Mouse (Mus musculus) stomach, embryonic 16.5 days (tissue): ENCODE measurements around the gene Lysmd3. TPM values are rescaled to one million over a fixed set of nuclear protein-coding genes. Genes with fewer than 3 reads are reported as not detected.
A peak's percentile ranks its signal among the peaks of the same experiment; 100 is the strongest.
"Not testable (repeated sequence)": the region's sequence is repeated elsewhere in the genome, so short reads cannot be mapped to it uniquely, and the experiment has no call there.

Experiments used
- ATAC-seq: fragments of 200-750 bp; cut with Nextera tagmentation; 2 replicates; pipeline ENCODE4 v1.8.0; 2017; ENCODE audit warnings: moderate number of reproducible peaks, moderate TSS enrichment; ENCODE audit not compliant: insufficient read depth, low FRiP score
- H3K27ac ChIP-seq: fragments of 300-500 bp; sonication (generic); 2 replicates; pipeline ENCODE4 v1.5.1; 2014; ENCODE audit warnings: low read length
- H3K27me3 ChIP-seq: fragments of 300-500 bp; sonication (generic); 2 replicates; pipeline ENCODE4 v1.6.1; 2014; ENCODE audit warnings: low read length, control low read depth, mixed read lengths; ENCODE audit not compliant: control insufficient read depth, insufficient read depth
- H3K36me3 ChIP-seq: fragments of 300-500 bp; sonication (generic); 2 replicates; pipeline ENCODE4 v1.6.1; 2014; ENCODE audit warnings: low read length; ENCODE audit not compliant: control insufficient read depth, insufficient read depth
- H3K4me1 ChIP-seq: fragments of 300-500 bp; sonication (generic); 2 replicates; pipeline ENCODE4 v1.6.1; 2014; ENCODE audit warnings: low read length, control low read depth, mixed read lengths; ENCODE audit not compliant: control insufficient read depth, insufficient read depth
- H3K4me2 ChIP-seq: fragments of 300-500 bp; sonication (generic); 2 replicates; pipeline ENCODE4 v1.6.1; 2014; ENCODE audit warnings: low read depth, low read length, mixed read lengths
- H3K4me3 ChIP-seq: fragments of 300-500 bp; sonication (generic); replicated peaks from 2 replicates; pipeline ENCODE4 v1.5.1; 2014; ENCODE audit warnings: mild to moderate bottlenecking, low read length
- H3K9ac ChIP-seq: fragments of 300-500 bp; sonication (generic); 2 replicates; pipeline ENCODE4 v1.6.1; 2014; ENCODE audit warnings: low read length
- H3K9me3 ChIP-seq: fragments of 300-500 bp; sonication (generic); replicated peaks from 2 replicates; pipeline ENCODE4 v1.6.1; 2016; ENCODE audit warnings: low read length, control low read depth; ENCODE audit not compliant: control insufficient read depth
- WGBS: fragments of 180-500 bp; shearing (Covaris S2); extraction: QIAGEN DNeasy Blood & Tissue Kit; methylation state at CpG from one replicate; pipeline ENCODE4 v1.1.7; 2014; 5-methylcytosine and 5-hydroxymethylcytosine counted together
- polyA plus RNA-seq: library from polyadenylated mRNA; unstranded; fragments of >200 nt; fragmentation: Nextera tagmentation; extraction: Ambion mirVana; gene quantifications from 2 replicates; pipeline ENCODE4 v1.2.1, GENCODE M21; 2015

Lysmd3 gene
- 27.8 and 30.2 TPM in 2 replicates for polyA plus RNA-seq

DNA sequence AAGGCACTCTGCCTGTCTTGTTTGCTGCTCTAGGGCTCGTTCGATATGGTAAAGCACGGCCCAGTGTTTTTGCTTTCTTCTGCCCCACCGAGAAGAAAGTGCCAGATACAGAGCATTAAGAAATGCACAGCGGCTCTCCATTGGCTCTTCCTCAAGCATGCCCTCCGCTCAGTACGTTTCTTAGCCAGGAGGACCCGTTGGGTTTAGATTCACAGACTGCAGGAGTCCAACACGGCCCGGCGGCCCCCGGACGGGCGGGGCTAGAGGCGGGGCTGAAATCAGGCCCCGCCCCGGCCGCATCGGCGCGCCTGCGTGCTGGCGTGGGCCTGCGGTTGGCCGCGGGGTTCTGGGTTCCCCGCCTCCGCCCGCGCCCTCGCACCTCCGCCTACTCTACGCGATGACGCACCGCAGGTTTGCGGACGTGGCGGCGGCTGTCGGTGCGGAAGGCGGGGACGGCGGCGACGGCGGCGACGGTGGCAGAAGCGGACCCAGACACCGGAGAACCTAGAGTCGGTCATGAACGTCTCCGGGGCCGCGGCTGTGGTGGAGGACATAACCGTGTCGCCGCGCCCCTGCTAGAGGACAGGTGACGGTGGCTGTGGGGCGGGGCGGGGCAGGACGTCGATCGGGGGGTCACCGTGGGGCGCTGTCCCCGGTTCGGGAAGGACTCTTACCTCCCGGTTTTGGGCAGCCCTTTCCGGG lies at the start of gene Lysmd3:
Lysmd3 (plus strand) TSS at position 313 of the 702 bp plus-strand sequence.
- ATAC-seq = peak; percentile 100
- peak within 1 kb of the TSS; percentile 94 for H3K27ac ChIP-seq
- peaks cover 3% of the 10 kb centered on the region; the same call in 1 of the 2 replicates for H3K9me3 ChIP-seq
- H3K4me3 ChIP-seq = peak within 1 kb of the TSS; percentile 87
- WGBS = under 1% methylated on average over 72 of the region's 73 CpGs
- H3K4me2 ChIP-seq = peak within 1 kb of the TSS; percentile 87
- H3K9ac ChIP-seq = peak within 1 kb of the TSS; percentile 92
- H3K27me3 ChIP-seq = no peaks in the 10 kb centered on the region
- H3K36me3 ChIP-seq = no peaks in the 10 kb centered on the region
- H3K4me1 ChIP-seq = peaks cover 10% of the 10 kb centered on the region

DNA sequence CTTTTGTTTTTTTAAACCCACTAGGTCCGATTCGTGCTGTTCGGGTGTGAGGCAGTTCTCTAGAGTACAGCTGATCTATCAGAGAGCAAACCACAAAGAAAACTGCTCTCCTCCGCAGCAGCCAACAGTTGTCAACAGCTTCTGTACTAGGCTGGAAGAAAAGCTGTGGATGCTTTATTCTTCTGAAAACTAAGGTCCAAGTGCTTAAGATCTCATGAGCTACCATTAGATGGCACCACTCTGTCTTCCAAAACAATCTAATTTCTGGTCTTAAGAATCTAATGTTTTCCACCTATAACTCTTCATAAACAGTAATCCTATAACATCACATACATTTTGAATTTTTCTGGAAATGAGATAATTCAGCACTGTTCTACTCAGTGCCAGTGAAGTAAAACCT lies 47.1 kb upstream of the Lysmd3 start:
- H3K27ac ChIP-seq = no peak overlapping the region
- H3K4me3 ChIP-seq = no peak overlapping the region
- no peak overlapping the region for H3K4me2 ChIP-seq
- H3K27me3 ChIP-seq = no peaks in the 10 kb centered on the region
- H3K9ac ChIP-seq = no peak overlapping the region
- H3K9me3 ChIP-seq = no peaks in the 10 kb centered on the region
- H3K4me1 ChIP-seq = no peaks in the 10 kb centered on the region
- WGBS = 79% methylated on average over 4 of the region's 4 CpGs
- no peak for ATAC-seq
- H3K36me3 ChIP-seq = no peaks in the 10 kb centered on the region

GRCm38 (mm10) chr13:81627861-81628260 lies 29.6 kb upstream of the Lysmd3 start:
- not testable (repeated sequence) for H3K27me3 ChIP-seq, H3K27ac ChIP-seq, H3K9me3 ChIP-seq, H3K4me3 ChIP-seq, H3K36me3 ChIP-seq, H3K4me1 ChIP-seq, H3K9ac ChIP-seq, ATAC-seq, H3K4me2 ChIP-seq
- 84% methylated on average over 1 of the region's 1 CpGs for WGBS

DNA sequence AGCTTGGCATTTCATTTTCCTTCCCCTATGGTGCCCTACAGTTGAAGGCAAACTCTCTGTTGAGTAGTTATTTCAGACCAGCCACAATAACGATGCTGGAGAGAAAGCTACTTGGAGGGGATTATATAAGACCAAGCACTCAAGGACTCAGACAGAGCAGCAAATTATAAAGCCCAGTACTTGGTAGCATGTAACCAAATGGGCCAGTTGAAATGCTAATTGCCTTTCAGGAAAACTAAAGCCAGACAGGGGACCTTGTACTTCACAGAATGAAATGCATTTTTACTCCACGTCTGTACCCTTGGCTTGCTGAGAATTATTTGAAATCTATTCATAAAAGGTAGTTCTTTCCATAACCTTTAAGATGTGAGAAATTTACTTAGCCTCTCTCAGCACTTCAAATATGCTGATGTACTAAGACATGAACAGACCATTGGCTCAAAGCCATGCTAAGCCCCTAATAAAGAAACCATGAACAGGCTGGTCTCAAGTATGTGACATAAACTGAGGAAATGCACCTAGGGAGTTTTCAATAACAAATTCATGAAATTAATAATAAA lies 28.8 kb upstream of the Lysmd3 start:
- no peak for ATAC-seq
- Histone ChIP-seq H3K4me2 (no peak overlapping the region), H3K27ac (no peak overlapping the region), H3K9me3 (no peaks in the 10 kb centered on the region), H3K27me3 (peaks cover 13% of the 10 kb centered on the region), H3K9ac (no peak overlapping the region), H3K36me3 (no peaks in the 10 kb centered on the region), H3K4me1 (peaks cover 8% of the 10 kb centered on the region), H3K4me3 (no peak overlapping the region)
- 66% methylated on average over 2 of the region's 2 CpGs for WGBS

DNA sequence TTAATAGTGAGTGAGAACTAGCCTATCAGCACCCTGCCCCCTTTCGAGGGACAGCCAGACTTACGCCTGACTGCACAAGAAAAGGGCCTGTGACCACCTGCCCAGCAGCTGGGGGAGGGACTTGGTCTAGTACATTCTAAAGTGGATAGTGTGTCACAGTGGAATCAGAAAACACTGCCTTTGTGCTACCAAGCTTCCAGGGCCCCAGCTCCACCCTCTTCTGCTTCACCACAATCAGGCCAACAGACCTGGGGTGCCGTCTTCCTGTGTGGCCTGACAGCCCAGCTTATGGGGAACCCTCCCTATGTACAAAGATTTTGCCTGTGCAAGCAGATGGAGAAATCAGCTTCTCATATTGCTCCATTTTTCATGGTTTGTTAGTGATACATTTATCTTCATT lies 28.1 kb upstream of the Lysmd3 start:
- WGBS = 64% methylated on average over 3 of the region's 3 CpGs
- H3K27ac ChIP-seq = no peak overlapping the region
- no peak overlapping the region for H3K9ac ChIP-seq
- H3K9me3 ChIP-seq = no peaks in the 10 kb centered on the region
- ATAC-seq = no peak
- no peak overlapping the region for H3K4me2 ChIP-seq
- peaks cover 8% of the 10 kb centered on the region for H3K4me1 ChIP-seq
- H3K36me3 ChIP-seq = no peaks in the 10 kb centered on the region
- peaks cover 15% of the 10 kb centered on the region for H3K27me3 ChIP-seq
- no peak overlapping the region for H3K4me3 ChIP-seq

DNA sequence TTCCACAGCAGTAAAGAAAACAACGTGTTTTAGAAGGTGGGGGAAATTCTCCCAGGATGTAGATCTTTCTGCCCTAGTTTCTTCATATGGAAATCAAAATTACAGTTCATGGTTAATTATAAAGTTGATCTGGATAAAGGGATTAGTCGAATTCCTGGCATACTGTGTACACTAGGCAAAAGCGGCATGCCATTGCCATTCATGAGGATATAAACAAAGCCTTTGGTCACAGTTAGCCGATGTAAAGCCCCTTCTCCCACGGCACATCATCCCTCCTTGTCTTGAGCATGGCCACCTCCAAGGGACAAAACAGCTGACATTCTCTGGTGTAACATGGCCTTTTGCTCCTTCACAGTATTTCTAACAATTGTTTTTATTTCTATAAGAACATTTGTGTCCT lies 26.9 kb upstream of the Lysmd3 start:
- H3K9ac ChIP-seq = no peak overlapping the region
- no peak overlapping the region for H3K27ac ChIP-seq
- H3K4me3 ChIP-seq = no peak overlapping the region
- H3K4me1 ChIP-seq = peaks cover 8% of the 10 kb centered on the region
- no peaks in the 10 kb centered on the region for H3K36me3 ChIP-seq
- no peak overlapping the region for H3K4me2 ChIP-seq
- no peak for ATAC-seq
- H3K27me3 ChIP-seq = peaks cover 15% of the 10 kb centered on the region
- H3K9me3 ChIP-seq = no peaks in the 10 kb centered on the region
- 61% methylated on average over 5 of the region's 5 CpGs for WGBS

DNA sequence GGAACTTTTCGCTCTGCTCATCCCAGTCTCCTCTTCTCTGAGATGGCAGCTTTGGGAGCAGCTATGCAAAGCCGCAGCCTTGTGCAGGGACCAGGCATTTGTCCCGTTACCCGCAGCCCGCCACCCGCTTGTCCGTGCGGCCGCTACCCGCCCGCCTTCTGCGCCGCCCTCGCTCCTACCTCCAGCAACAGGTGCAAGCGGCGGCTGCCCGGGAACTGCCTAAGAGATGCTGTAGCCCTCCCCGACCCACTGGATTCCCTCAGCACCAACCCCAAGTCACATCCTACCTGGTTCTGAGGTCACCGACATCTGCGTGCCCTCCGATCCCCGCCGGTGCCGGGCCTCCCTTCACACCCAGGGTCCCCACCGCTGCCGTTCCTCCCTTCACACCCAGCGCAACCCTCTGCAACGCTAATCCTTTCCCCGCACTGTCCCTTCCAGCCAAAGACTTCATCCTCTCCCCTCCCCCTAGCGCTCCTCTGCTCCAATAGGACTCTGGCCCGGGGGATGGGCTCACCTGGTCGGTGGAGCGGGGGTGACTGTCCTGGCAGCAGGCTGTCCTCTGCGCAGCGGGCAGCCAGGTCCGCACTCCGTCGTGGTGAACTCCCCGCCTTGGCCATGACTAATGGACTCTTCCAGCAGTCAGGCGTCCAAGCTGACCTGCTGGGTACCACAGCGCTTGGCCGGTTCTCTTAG lies 24.6 kb upstream of the Lysmd3 start, which contains the start of gene Adgrv1:
Adgrv1 (minus strand) TSS at position 435 of the 696 bp plus-strand sequence.
- peak; percentile 97 for ATAC-seq
- peaks cover 15% of the 10 kb centered on the region for H3K27me3 ChIP-seq
- peak within 1 kb of the TSS; percentile 46; the same call in 1 of the 2 replicates for H3K9ac ChIP-seq
- H3K4me2 ChIP-seq = peak within 1 kb of the TSS; percentile 70
- no peak within 1 kb of the TSS for H3K27ac ChIP-seq
- peak within 1 kb of the TSS; percentile 45 for H3K4me3 ChIP-seq
- H3K4me1 ChIP-seq = peaks cover 8% of the 10 kb centered on the region
- H3K36me3 ChIP-seq = no peaks in the 10 kb centered on the region
- no peaks in the 10 kb centered on the region for H3K9me3 ChIP-seq
- 2% methylated on average over 42 of the region's 42 CpGs for WGBS

GRCm38 (mm10) chr13:81639624-81640023 lies 17.8 kb upstream of the Lysmd3 start:
- Histone ChIP-seq H3K4me2 (no peak overlapping the region), H3K36me3 (no peaks in the 10 kb centered on the region), H3K9me3 (no peaks in the 10 kb centered on the region), H3K27ac (no peak overlapping the region), H3K27me3 (no peaks in the 10 kb centered on the region; the same call in 1 of the 2 replicates), H3K4me1 (0 out of 2 replicates have a peak, but pooled peaks cover 4% of the 10 kb centered on the region), H3K9ac (no peak overlapping the region), H3K4me3 (no peak overlapping the region)
- 36% methylated on average over 4 of the region's 4 CpGs for WGBS
- no peak for ATAC-seq

- Histone ChIP-seq H3K4me3 (no peak overlapping the region), H3K9ac (no peak overlapping the region), H3K4me2 (no peak overlapping the region), H3K27me3 (no peaks in the 10 kb centered on the region; the same call in 1 of the 2 replicates), H3K36me3 (no peaks in the 10 kb centered on the region), H3K4me1 (0 out of 2 replicates have a peak, but pooled peaks cover 4% of the 10 kb centered on the region), H3K9me3 (no peaks in the 10 kb centered on the region), H3K27ac (no peak overlapping the region)
- ATAC-seq = no peak
- WGBS = 36% methylated on average over 6 of the region's 6 CpGs
Observed at GRCm38 (mm10) chr13:81640881-81641280, 16.6 kb upstream of the Lysmd3 start.
